24 mouse cellular contexts compared by ENCODE assay signal in the genomic region with DNA sequence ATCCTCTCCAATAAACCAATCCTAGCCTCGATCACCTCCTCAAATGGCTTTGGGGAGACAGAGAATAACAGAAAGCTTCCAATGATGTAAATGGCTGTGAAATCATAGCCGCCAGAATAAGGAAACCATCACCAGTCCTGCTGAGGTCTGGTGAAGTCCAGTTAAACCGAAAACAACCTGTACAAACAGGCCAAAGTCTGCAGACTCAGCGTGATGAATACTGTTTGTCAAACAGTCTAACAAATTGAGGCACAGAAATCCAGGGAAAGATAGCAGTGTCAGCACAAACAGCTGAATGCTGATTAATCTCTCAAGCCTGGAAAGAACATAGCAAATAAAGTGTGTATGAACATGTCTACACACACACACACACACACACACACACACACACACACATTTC. TPM values are rescaled to one million over a fixed set of nuclear protein-coding genes. Genes with fewer than 3 reads are reported as not detected.
DNase-seq lines count a peak whose midpoint lies in the region; ATAC-seq and TF ChIP-seq lines count a peak whose summit lies in the region.
"Had no signal": no experiment of that assay in that cellular context is flagged by ENCODE, and none has a peak within 500 bp of the region (broad histone marks: within the 10 kb centered on the region; RNA-seq: fewer than 3 reads in every experiment).

No protein-coding gene starts in this region.

- DNase-seq in liver (no peak), NIH3T3 (ENCODE audit: low read depth) (peak; percentile 20)
- DNase-seq in brain, embryonic 14.5 days (ENCODE audit: low read depth) = peak; percentile 36
- peak; percentile 32 for DNase-seq in yolk sac, embryonic 10.5 days (ENCODE audit: low spot score)
- DNase-seq in cerebellum, postnatal 36 days = no peak
- DNase-seq: adrenal gland, adult 8-10 months; adrenal gland, postnatal 25 days; cerebellum, adult 18-20 months; cerebellum, adult 9-10 months; cerebellum, postnatal 14 days; gastrocnemius, postnatal 25 days; heart, adult 18-20 months; heart, postnatal 14 days; heart, postnatal 4 days had no signal

- no peaks in the 10 kb centered on the region for H3K4me1 ChIP-seq in liver, embryonic 15.5 days (replicated peaks)
- H3K4me1 ChIP-seq: embryonic facial prominence, embryonic 12.5 days; embryonic facial prominence, embryonic 15.5 days; forebrain, embryonic 12.5 days; forebrain, embryonic 15.5 days; hindbrain, embryonic 12.5 days had no signal

- no peak for TF ChIP-seq CTCF in brain, embryonic 14.5 days (IDR thresholded peaks at IDR 0.05; ENCODE audit: borderline replicate concordance, extremely low read depth, insufficient read depth, insufficient read length)

- no peak for TF ChIP-seq POLR2A in brain, embryonic 14.5 days (IDR thresholded peaks at IDR 0.05; ENCODE audit: borderline replicate concordance, extremely low read depth, insufficient read depth, insufficient read length, poor library complexity, severe bottlenecking)

- H3K9me3 ChIP-seq in liver, embryonic 15.5 days (replicated peaks) = no peaks in the 10 kb centered on the region
- H3K9me3 ChIP-seq: embryonic facial prominence, embryonic 12.5 days; embryonic facial prominence, embryonic 15.5 days; forebrain, embryonic 12.5 days; forebrain, embryonic 15.5 days; heart, embryonic 13.5 days; hindbrain, embryonic 12.5 days had no signal

- WGBS in liver, embryonic 15.5 days (ENCODE audit: insufficient replicate concordance) = 44% methylated on average over 4 of the region's 4 CpGs

- H3K9ac ChIP-seq in liver, embryonic 15.5 days = no peak overlapping the region
- H3K9ac ChIP-seq: embryonic facial prominence, embryonic 12.5 days; embryonic facial prominence, embryonic 15.5 days; forebrain, embryonic 12.5 days; forebrain, embryonic 15.5 days; heart, embryonic 13.5 days; hindbrain, embryonic 12.5 days had no signal

- peaks cover 12% of the 10 kb centered on the region for H3K27me3 ChIP-seq in liver, embryonic 15.5 days
- H3K27me3 ChIP-seq: embryonic facial prominence, embryonic 12.5 days; embryonic facial prominence, embryonic 15.5 days; forebrain, embryonic 15.5 days had no signal

- peak overlapping the region; percentile 26; the same call in 1 of the 2 replicates for H3K27ac ChIP-seq in liver, embryonic 15.5 days (replicated peaks)
- H3K27ac ChIP-seq: embryonic facial prominence, embryonic 12.5 days; embryonic facial prominence, embryonic 15.5 days; forebrain, embryonic 12.5 days; forebrain, embryonic 15.5 days; heart, embryonic 13.5 days; hindbrain, embryonic 12.5 days had no signal

- H3K36me3 ChIP-seq in liver, embryonic 15.5 days (replicated peaks) = no peaks in the 10 kb centered on the region
- H3K36me3 ChIP-seq: embryonic facial prominence, embryonic 12.5 days; embryonic facial prominence, embryonic 15.5 days; forebrain, embryonic 12.5 days; forebrain, embryonic 15.5 days; heart, embryonic 13.5 days; hindbrain, embryonic 12.5 days had no signal

- H3K4me3 ChIP-seq in liver, embryonic 15.5 days (replicated peaks) = no peak overlapping the region
- H3K4me3 ChIP-seq: embryonic facial prominence, embryonic 12.5 days; embryonic facial prominence, embryonic 15.5 days; forebrain, embryonic 12.5 days; forebrain, embryonic 15.5 days; heart, embryonic 13.5 days; hindbrain, embryonic 12.5 days had no signal

- no peak overlapping the region for H3K4me2 ChIP-seq in liver, embryonic 15.5 days
- H3K4me2 ChIP-seq: embryonic facial prominence, embryonic 12.5 days; embryonic facial prominence, embryonic 15.5 days; forebrain, embryonic 12.5 days; forebrain, embryonic 15.5 days; heart, embryonic 13.5 days; hindbrain, embryonic 12.5 days had no signal

- ATAC-seq in liver, embryonic 15.5 days (ENCODE audit: insufficient read depth) = no peak
- ATAC-seq: activated CD4-positive, CD25-positive, alpha-beta regulatory T cell, adult 4 months; CD4-positive, CD25-positive, alpha-beta regulatory T cell, adult 4 months; forebrain, embryonic 15.5 days; hindbrain, embryonic 16.5 days had no signal

RNA-seq across cellular contexts. Expression of gene Btrc, which starts 15.3 kb away (rescaled TPM):
- polyA plus RNA-seq in liver, embryonic 15.5 days (2015; fragmentation: Nextera tagmentation; extraction: Ambion mirVana) = 46.1 and 48.3 TPM in 2 replicates
- polyA plus RNA-seq in brain, embryonic 14.5 days (2012; rRNA removed) = 45.1 and 55.9 TPM in 2 replicates

Comparison
In these comparisons a context has a peak if more than half of its experiments do, and no peak if none do; other contexts are left out.
1. DNase-seq: peak in NIH3T3 (single experiment), brain, embryonic 14.5 days (single experiment) and yolk sac, embryonic 10.5 days (single experiment); none in liver (single experiment) and cerebellum, postnatal 36 days (0 of 2).